Mouse (Mus musculus) forebrain, postnatal 0 days (tissue): ENCODE measurements at regions not wholly inside any gene's neighbourhood (a gene's known extent, or its start where the extent isn't known, plus 50 kb on each side); places are given as distances from the start of the nearest gene placed in this dataset.

Experiments used
- ATAC-seq: fragments of 200-750 bp; cut with Nextera tagmentation; 2 replicates; pipeline ENCODE4 v1.8.0; 2017; ENCODE audit warnings: mild to moderate bottlenecking, moderate library complexity
- DNase-seq: peaks from one replicate; pipeline ENCODE4 v3.0.0-alpha.2; 2015
- H3K27ac ChIP-seq: fragments of 300-500 bp; sonication (generic); 2 replicates; pipeline ENCODE4 v1.5.1; 2014; ENCODE audit warnings: low read depth, mild to moderate bottlenecking, antibody characterized with exemption, low read length, moderate library complexity, mixed read lengths
- H3K27me3 ChIP-seq: fragments of 300-500 bp; sonication (generic); 2 replicates; pipeline ENCODE4 v1.6.1; 2014; ENCODE audit warnings: mild to moderate bottlenecking, low read length, mixed read lengths; ENCODE audit not compliant: insufficient read depth
- H3K36me3 ChIP-seq: fragments of 300-500 bp; sonication (generic); 2 replicates; pipeline ENCODE4 v1.6.1; 2014; ENCODE audit warnings: mild to moderate bottlenecking, moderate library complexity; ENCODE audit not compliant: insufficient read depth
- H3K4me1 ChIP-seq: fragments of 300-500 bp; sonication (generic); 2 replicates; pipeline ENCODE4 v1.6.1; 2014; ENCODE audit warnings: antibody characterized with exemption; ENCODE audit not compliant: insufficient read depth
- H3K4me2 ChIP-seq: fragments of 300-500 bp; sonication (generic); 2 replicates; pipeline ENCODE4 v1.6.1; 2014; ENCODE audit warnings: low read depth, mild to moderate bottlenecking, moderate library complexity
- H3K4me3 ChIP-seq: fragments of 300-500 bp; sonication (generic); 2 replicates; pipeline ENCODE4 v1.5.1; 2014; ENCODE audit warnings: low read depth, low read length, mixed read lengths
- H3K9ac ChIP-seq: fragments of 300-500 bp; sonication (generic); 2 replicates; pipeline ENCODE4 v1.6.1; 2014; ENCODE audit warnings: mild to moderate bottlenecking
- H3K9me3 ChIP-seq: fragments of 300-500 bp; sonication (generic); 2 replicates; pipeline ENCODE4 v1.6.1; 2016; ENCODE audit warnings: low read length
- CTCF ChIP-seq: sonication (generic); IDR thresholded peaks from 2 replicates; pipeline ENCODE4 v1.5.1; 2016; ENCODE audit warnings: antibody characterized with exemption, control low read depth, low read depth
- WGBS: fragments of 180-500 bp; shearing (Covaris S2); extraction: QIAGEN DNeasy Blood & Tissue Kit; methylation state at CpG from one replicate; pipeline ENCODE4 v1.1.7; 2014; 5-methylcytosine and 5-hydroxymethylcytosine counted together

GRCm38 (mm10) chr3:70126212-70126611 lies 118.8 kb downstream of the Otol1 start:
- Histone ChIP-seq H3K4me1 (no peaks in the 10 kb centered on the region), H3K4me3 (no peak overlapping the region), H3K9ac (no peak overlapping the region), H3K4me2 (no peak overlapping the region), H3K27me3 (no peaks in the 10 kb centered on the region), H3K36me3 (no peaks in the 10 kb centered on the region), H3K27ac (no peak overlapping the region), H3K9me3 (no peaks in the 10 kb centered on the region)
- ATAC-seq (no peak), DNase-seq (no peak)
- no peak for TF ChIP-seq CTCF
- WGBS: 86% methylated on average over 1 of the region's 1 CpGs

- Histone ChIP-seq H3K4me2 (no peak overlapping the region), H3K9me3 (no peaks in the 10 kb centered on the region), H3K27me3 (no peaks in the 10 kb centered on the region), H3K9ac (no peak overlapping the region), H3K36me3 (no peaks in the 10 kb centered on the region), H3K4me1 (no peaks in the 10 kb centered on the region), H3K4me3 (no peak overlapping the region), H3K27ac (no peak overlapping the region)
- no peak for TF ChIP-seq CTCF
- 83% methylated on average over 8 of the region's 8 CpGs for WGBS
- no peak for DNase-seq
- no peak for ATAC-seq
These were observed 123.0 kb downstream of the Otol1 start for GRCm38 (mm10) chr3:70130241-70131029.

- DNase-seq (no peak), ATAC-seq (no peak)
These were observed 127.5 kb downstream of the Otol1 start for GRCm38 (mm10) chr3:70134963-70135362.

GRCm38 (mm10) chr3:70138488-70138887 lies 131.1 kb downstream of the Otol1 start:
- no peak overlapping the region for H3K4me3 ChIP-seq
- no peaks in the 10 kb centered on the region for H3K36me3 ChIP-seq
- no peak for DNase-seq
- H3K4me1 ChIP-seq: no peaks in the 10 kb centered on the region
- ATAC-seq: no peak
- no peaks in the 10 kb centered on the region for H3K9me3 ChIP-seq
- H3K9ac ChIP-seq: no peak overlapping the region
- TF ChIP-seq CTCF: no peak
- no peaks in the 10 kb centered on the region for H3K27me3 ChIP-seq
- no peak overlapping the region for H3K4me2 ChIP-seq
- H3K27ac ChIP-seq: no peak overlapping the region
- 84% methylated on average over 2 of the region's 2 CpGs for WGBS

More at GRCm38 (mm10) chr3:70134963-70135362, 127.5 kb downstream of the Otol1 start:
- Histone ChIP-seq H3K9me3 (no peaks in the 10 kb centered on the region), H3K9ac (no peak overlapping the region), H3K27me3 (no peaks in the 10 kb centered on the region), H3K4me2 (no peak overlapping the region), H3K4me1 (no peaks in the 10 kb centered on the region), H3K36me3 (no peaks in the 10 kb centered on the region), H3K27ac (no peak overlapping the region), H3K4me3 (no peak overlapping the region)
- WGBS: 43% methylated on average over 2 of the region's 2 CpGs
- no peak for TF ChIP-seq CTCF

GRCm38 (mm10) chr3:70138926-70139325 lies 131.5 kb downstream of the Otol1 start:
- Histone ChIP-seq H3K9ac (no peak overlapping the region), H3K4me3 (no peak overlapping the region), H3K4me2 (no peak overlapping the region), H3K27me3 (no peaks in the 10 kb centered on the region), H3K9me3 (no peaks in the 10 kb centered on the region), H3K4me1 (no peaks in the 10 kb centered on the region), H3K36me3 (no peaks in the 10 kb centered on the region), H3K27ac (no peak overlapping the region)
- WGBS: 53% methylated on average over 4 of the region's 4 CpGs
- DNase-seq: no peak
- no peak for TF ChIP-seq CTCF
- ATAC-seq: no peak

GRCm38 (mm10) chr3:70145728-70146127 lies 138.3 kb downstream of the Otol1 start:
- no peak overlapping the region for H3K27ac ChIP-seq
- H3K27me3 ChIP-seq: no peaks in the 10 kb centered on the region
- no peaks in the 10 kb centered on the region for H3K9me3 ChIP-seq
- H3K4me3 ChIP-seq: no peak overlapping the region
- no peak overlapping the region for H3K9ac ChIP-seq
- ATAC-seq: no peak
- no peaks in the 10 kb centered on the region for H3K4me1 ChIP-seq
- TF ChIP-seq CTCF: no peak
- no peaks in the 10 kb centered on the region for H3K36me3 ChIP-seq
- DNase-seq: no peak
- no peak overlapping the region for H3K4me2 ChIP-seq
- WGBS: 71% methylated on average over 1 of the region's 1 CpGs

- H3K27me3 ChIP-seq: no peaks in the 10 kb centered on the region
- WGBS: 84% methylated on average over 5 of the region's 5 CpGs
- H3K27ac ChIP-seq: no peak overlapping the region
- no peaks in the 10 kb centered on the region for H3K36me3 ChIP-seq
- ATAC-seq (no peak), DNase-seq (no peak)
- no peak overlapping the region for H3K4me2 ChIP-seq
- no peak overlapping the region for H3K9ac ChIP-seq
- H3K4me1 ChIP-seq: no peaks in the 10 kb centered on the region
- no peak for TF ChIP-seq CTCF
- H3K4me3 ChIP-seq: no peak overlapping the region
- H3K9me3 ChIP-seq: no peaks in the 10 kb centered on the region
These were observed 143.7 kb downstream of the Otol1 start for GRCm38 (mm10) chr3:70151156-70151555.
